13 mouse cellular contexts compared by ENCODE assay signal in genomic region chr10:70163681-70164080, GRCm38 (mm10). TPM values are rescaled to one million over a fixed set of nuclear protein-coding genes. Genes with fewer than 3 reads are reported as not detected.
DNase-seq lines count a peak whose midpoint lies in the region; ATAC-seq and TF ChIP-seq lines count a peak whose summit lies in the region.
"Had no signal": no experiment of that assay in that cellular context is flagged by ENCODE, and none has a peak within 500 bp of the region (broad histone marks: within the 10 kb centered on the region; RNA-seq: fewer than 3 reads in every experiment).

No protein-coding gene starts in this region.

- H3K27ac ChIP-seq in midbrain, embryonic 16.5 days (ENCODE audit: low read length), result no peak overlapping the region; the same call in 1 of the 2 replicates
- H3K27ac ChIP-seq: limb, embryonic 13.5 days had no signal

- H3K36me3 ChIP-seq in midbrain, embryonic 16.5 days (ENCODE audit: control insufficient read depth, insufficient read depth, low read length), result no peaks in the 10 kb centered on the region

- H3K4me1 ChIP-seq in lung, adult 2 months (ENCODE audit: control insufficient read depth, insufficient read depth, low read length), result 0 out of 2 replicates have a peak, but pooled peaks cover 5% of the 10 kb centered on the region
- peaks cover 7% of the 10 kb centered on the region for H3K4me1 ChIP-seq in midbrain, embryonic 16.5 days (ENCODE audit: control insufficient read depth, insufficient read depth, low read length)

- no peaks in the 10 kb centered on the region for H3K27me3 ChIP-seq in midbrain, embryonic 16.5 days (ENCODE audit: control insufficient read depth, insufficient read depth, low read depth, low read length)
- H3K27me3 ChIP-seq: limb, embryonic 13.5 days had no signal

- H3K4me3 ChIP-seq in lung, adult 2 months (replicated peaks; ENCODE audit: extremely low read depth, low read depth, low read length), result no peak overlapping the region
- no peak overlapping the region for H3K4me3 ChIP-seq in midbrain, embryonic 16.5 days (ENCODE audit: low read depth, low read length)
- H3K4me3 ChIP-seq: limb, embryonic 13.5 days had no signal

- H3K4me2 ChIP-seq in midbrain, embryonic 16.5 days (ENCODE audit: low read length), result no peak overlapping the region
- H3K4me2 ChIP-seq: limb, embryonic 13.5 days had no signal

- no peak for TF ChIP-seq POLR2A in lung, adult 2 months (IDR thresholded peaks at IDR 0.05; ENCODE audit: borderline replicate concordance, extremely low read depth, low read depth, low read length)

- 55% methylated on average over 5 of the region's 5 CpGs for WGBS in lung, adult 2 months
- WGBS in midbrain, embryonic 16.5 days, result 50% methylated on average over 5 of the region's 5 CpGs

- no peaks in the 10 kb centered on the region for H3K9me3 ChIP-seq in midbrain, embryonic 16.5 days (replicated peaks; ENCODE audit: control insufficient read depth, low read length, poor library complexity, severe bottlenecking)
- H3K9me3 ChIP-seq: limb, embryonic 13.5 days had no signal

- no peak for ATAC-seq in midbrain, embryonic 16.5 days

- DNase-seq in gastrocnemius, postnatal 10 days, result peak; percentile 38
- no peak for DNase-seq in gastrocnemius, adult 8-10 months (ENCODE audit: low spot score in 2 of 2)
- DNase-seq in lung, adult 2 months, result peak; percentile 16
- no peak for DNase-seq in lung, postnatal 25 days (ENCODE audit: low spot score)
- peak; percentile 75 for DNase-seq in cerebellum, adult 9-10 months
- DNase-seq in c-Kit-positive CD71-positive TER-119-positive erythroid progenitor cells, embryonic 14.5 days (ENCODE audit: low spot score), result no peak
- no peak for DNase-seq in T-cell, adult 2 months (ENCODE audit: low spot score)
- DNase-seq: adrenal gland, postnatal 10 days; kidney, postnatal 10 days; layer of hippocampus, postnatal 36 days had no signal

- H3K9ac ChIP-seq in midbrain, embryonic 16.5 days (ENCODE audit: low read depth, low read length), result peak overlapping the region; percentile 27
- H3K9ac ChIP-seq: limb, embryonic 13.5 days had no signal

- TF ChIP-seq CTCF in lung, adult 2 months (IDR thresholded peaks at IDR 0.05; ENCODE audit: insufficient read depth, low read length), result no peak

RNA-seq across cellular contexts. Expression of gene Mrln, which starts 40.8 kb away (rescaled TPM):
- 100 to 1,000 TPM; 153 to 155 TPM for total RNA-seq in gastrocnemius, postnatal 10 days (2021)
- 100 to 1,000 TPM; 225 to 294 (median 248) TPM for total RNA-seq in gastrocnemius, adult 8-10 months (2022)
- 0.66 and 5.7 TPM in 2 replicates for polyA plus RNA-seq in lung, adult 2 months (2012; rRNA removed)
- 1.2 TPM in 1 of 2 replicates, not detected in the other for polyA plus RNA-seq in midbrain, embryonic 16.5 days (2015; fragmentation: Nextera tagmentation; extraction: Ambion mirVana)
- total RNA-seq: granulocyte monocyte progenitor cell, adult 5-6 weeks had no signal

Comparison
In these comparisons a context has a peak if more than half of its experiments do, and no peak if none do; other contexts are left out.
1. DNase-seq: peak in gastrocnemius, postnatal 10 days (single experiment), lung, adult 2 months (single experiment) and cerebellum, adult 9-10 months (single experiment); none in gastrocnemius, adult 8-10 months (0 of 2), lung, postnatal 25 days (single experiment), c-Kit-positive CD71-positive TER-119-positive erythroid progenitor cells, embryonic 14.5 days (single experiment) and T-cell, adult 2 months (single experiment).